Mouse (Mus musculus) liver, embryonic 14.5 days (tissue): ENCODE measurements at regions not wholly inside any gene's neighbourhood (a gene's known extent, or its start where the extent isn't known, plus 50 kb on each side); places are given as distances from the start of the nearest gene placed in this dataset.

ENCODE experiments used
- ATAC-seq: fragments of 200-750 bp; cut with Nextera tagmentation; 2 replicates; pipeline ENCODE4 v1.8.0; 2017; ENCODE audit warnings: moderate number of reproducible peaks, mild to moderate bottlenecking, moderate library complexity; ENCODE audit not compliant: insufficient read depth
- DNase-seq, 3 experiments: peaks; one replicate each; pipeline ENCODE4 v3.0.0-alpha.2; 2012 to 2013; ENCODE audit warnings: low read depth in 3 of 3, low spot score in 3 of 3
- H3K27ac ChIP-seq: fragments of 300-500 bp; sonication (generic); 2 replicates; pipeline ENCODE4 v1.5.1; 2014; ENCODE audit warnings: moderate library complexity, mild to moderate bottlenecking, control low read depth, inconsistent platforms
- H3K27me3 ChIP-seq: fragments of 300-500 bp; sonication (generic); 2 replicates; pipeline ENCODE4 v1.6.1; 2014; ENCODE audit warnings: mild to moderate bottlenecking, low read length, moderate library complexity; ENCODE audit not compliant: control insufficient read depth, insufficient read depth
- H3K36me3 ChIP-seq: fragments of 300-500 bp; sonication (generic); replicated peaks from 2 replicates; pipeline ENCODE4 v1.6.1; 2014; ENCODE audit warnings: low read depth; ENCODE audit not compliant: control insufficient read depth, insufficient read depth
- H3K4me1 ChIP-seq, 2 experiments: fragments of 200-500 bp in 1 of 2; fragments of 300-500 bp in 1 of 2; sonication (generic) in 1 of 2; replicated peaks; 2 replicates each; pipeline ENCODE4 v1.6.1; 2012 to 2014; ENCODE audit warnings: antibody characterized with exemption in 1 of 2, inconsistent platforms in 1 of 2, low read length in 1 of 2; ENCODE audit not compliant: control insufficient read depth in 2 of 2, insufficient read depth in 2 of 2
- H3K4me2 ChIP-seq: fragments of 300-500 bp; sonication (generic); 2 replicates; pipeline ENCODE4 v1.6.1; 2014; ENCODE audit warnings: low read depth, mild to moderate bottlenecking, control low read depth, moderate library complexity
- H3K4me3 ChIP-seq, 2 experiments: fragments of 200-500 bp in 1 of 2; fragments of 300-500 bp in 1 of 2; sonication (generic) in 1 of 2; 2 replicates each; pipeline ENCODE4 v1.5.1; 2012 to 2014; ENCODE audit warnings: low read depth in 2 of 2, low read length in 2 of 2, mild to moderate bottlenecking in 2 of 2, control low read depth in 1 of 2, inconsistent platforms in 1 of 2, moderate library complexity in 1 of 2; ENCODE audit not compliant: insufficient read depth in 1 of 2
- H3K9ac ChIP-seq: fragments of 300-500 bp; sonication (generic); replicated peaks from 2 replicates; pipeline ENCODE4 v1.6.1; 2014; ENCODE audit warnings: mild to moderate bottlenecking, control low read depth, moderate library complexity
- H3K9me3 ChIP-seq: fragments of 300-500 bp; sonication (generic); 2 replicates; pipeline ENCODE4 v1.6.1; 2016; ENCODE audit warnings: low read length, mixed read lengths; ENCODE audit not compliant: control insufficient read depth
- CTCF ChIP-seq: IDR thresholded peaks from 2 replicates; pipeline ENCODE4 v1.5.1; 2016; ENCODE audit warnings: antibody characterized with exemption, low read depth, control low read depth
- EP300 ChIP-seq: IDR thresholded peaks from 2 replicates; pipeline ENCODE4 v1.6.1; 2016; ENCODE audit warnings: antibody characterized with exemption, low read depth
- WGBS: fragments of 180-500 bp; shearing (Covaris S2); extraction: QIAGEN DNeasy Blood & Tissue Kit; methylation state at CpG from one replicate; pipeline ENCODE4 v1.1.7; 2014; ENCODE audit not compliant: insufficient replicate concordance; 5-methylcytosine and 5-hydroxymethylcytosine counted together

- Histone ChIP-seq H3K4me1 (no peaks in the 10 kb centered on the region), H3K9me3 (no peaks in the 10 kb centered on the region), H3K4me2 (no peak overlapping the region), H3K4me3 (no peak overlapping the region), H3K27me3 (no peaks in the 10 kb centered on the region), H3K36me3 (no peaks in the 10 kb centered on the region), H3K9ac (no peak overlapping the region), H3K27ac (no peak overlapping the region)
- TF ChIP-seq CTCF (no peak), EP300 (no peak)
- 54% methylated on average over 6 of the region's 6 CpGs for WGBS
- ATAC-seq (no peak), DNase-seq (no peak)
Measured at GRCm38 (mm10) chr17:82824619-82825018, 390.5 kb upstream of the Pkdcc start.

GRCm38 (mm10) chr17:82827170-82827569 is 387.9 kb upstream of the Pkdcc start:
- H3K36me3 ChIP-seq = no peaks in the 10 kb centered on the region
- ATAC-seq (no peak), DNase-seq (no peak)
- no peak overlapping the region for H3K27ac ChIP-seq
- H3K9me3 ChIP-seq = no peaks in the 10 kb centered on the region
- no peak for TF ChIP-seq CTCF
- TF ChIP-seq EP300 = no peak
- H3K4me3 ChIP-seq = no peak overlapping the region
- no peaks in the 10 kb centered on the region for H3K4me1 ChIP-seq
- no peaks in the 10 kb centered on the region for H3K27me3 ChIP-seq
- no peak overlapping the region for H3K9ac ChIP-seq
- no peak overlapping the region for H3K4me2 ChIP-seq

DNA sequence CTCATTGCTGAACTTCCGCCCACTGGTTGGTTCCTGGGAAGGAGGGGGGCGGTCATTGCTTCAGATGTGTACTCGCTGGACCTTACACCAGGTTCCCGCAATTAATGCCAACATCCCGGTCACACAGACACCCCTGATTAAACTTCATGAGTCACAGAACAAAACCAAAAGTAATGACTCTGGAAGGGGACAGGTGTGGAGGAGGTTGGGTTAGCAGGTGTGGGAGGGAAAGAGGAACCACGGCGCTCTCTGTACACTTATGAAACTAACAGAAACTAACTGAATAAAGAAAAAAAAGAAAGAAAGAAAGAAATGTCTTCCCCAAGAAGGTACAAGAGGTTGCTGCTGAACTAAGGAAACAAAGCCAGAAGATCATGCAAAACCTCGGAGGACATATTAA is 387.3 kb upstream of the Pkdcc start:
- Histone ChIP-seq H3K27me3 (no peaks in the 10 kb centered on the region), H3K27ac (no peak overlapping the region), H3K4me1 (no peaks in the 10 kb centered on the region), H3K9ac (no peak overlapping the region), H3K4me2 (no peak overlapping the region), H3K4me3 (no peak overlapping the region), H3K36me3 (no peaks in the 10 kb centered on the region), H3K9me3 (no peaks in the 10 kb centered on the region)
- 66% methylated on average over 8 of the region's 8 CpGs for WGBS
- TF ChIP-seq CTCF (no peak), EP300 (no peak)
- no peak for DNase-seq
- ATAC-seq = no peak

- no peak overlapping the region for H3K27ac ChIP-seq
- no peak for DNase-seq
- ATAC-seq = no peak
- no peaks in the 10 kb centered on the region for H3K9me3 ChIP-seq
- no peaks in the 10 kb centered on the region for H3K27me3 ChIP-seq
- WGBS = 65% methylated on average over 5 of the region's 5 CpGs
- no peak overlapping the region for H3K4me2 ChIP-seq
- TF ChIP-seq EP300 = no peak
- TF ChIP-seq CTCF = no peak
- no peaks in the 10 kb centered on the region for H3K4me1 ChIP-seq
- no peak overlapping the region for H3K9ac ChIP-seq
- no peaks in the 10 kb centered on the region for H3K36me3 ChIP-seq
- H3K4me3 ChIP-seq = no peak overlapping the region
Measured at GRCm38 (mm10) chr17:82828434-82828997, 386.6 kb upstream of the Pkdcc start.

DNA sequence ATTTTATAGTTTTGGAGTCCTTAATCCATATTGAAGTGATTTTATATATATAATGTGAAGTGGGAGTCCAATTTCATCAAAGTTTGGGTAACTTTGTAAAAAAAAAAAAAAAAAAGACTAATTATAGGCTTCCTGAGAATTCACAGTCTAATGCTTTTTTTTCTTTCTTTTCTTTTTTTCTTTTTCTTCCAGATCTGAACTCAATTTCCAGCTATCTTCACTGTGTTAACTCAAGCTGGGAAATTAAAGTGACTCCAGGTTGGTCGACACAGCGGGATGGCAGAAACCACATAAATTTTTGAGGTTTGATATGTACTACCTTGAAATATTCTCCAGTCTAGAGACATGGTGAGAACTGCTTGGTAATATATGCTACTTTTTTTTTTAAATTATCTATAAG is 385.7 kb upstream of the Pkdcc start:
- DNase-seq (no peak), ATAC-seq (no peak)
- no peak overlapping the region for H3K4me3 ChIP-seq
- H3K9me3 ChIP-seq = no peaks in the 10 kb centered on the region
- H3K36me3 ChIP-seq = no peaks in the 10 kb centered on the region
- H3K4me1 ChIP-seq = no peaks in the 10 kb centered on the region
- no peak overlapping the region for H3K4me2 ChIP-seq
- TF ChIP-seq CTCF (no peak), EP300 (no peak)
- no peak overlapping the region for H3K9ac ChIP-seq
- no peaks in the 10 kb centered on the region for H3K27me3 ChIP-seq
- WGBS = 81% methylated on average over 2 of the region's 2 CpGs
- H3K27ac ChIP-seq = no peak overlapping the region

DNA sequence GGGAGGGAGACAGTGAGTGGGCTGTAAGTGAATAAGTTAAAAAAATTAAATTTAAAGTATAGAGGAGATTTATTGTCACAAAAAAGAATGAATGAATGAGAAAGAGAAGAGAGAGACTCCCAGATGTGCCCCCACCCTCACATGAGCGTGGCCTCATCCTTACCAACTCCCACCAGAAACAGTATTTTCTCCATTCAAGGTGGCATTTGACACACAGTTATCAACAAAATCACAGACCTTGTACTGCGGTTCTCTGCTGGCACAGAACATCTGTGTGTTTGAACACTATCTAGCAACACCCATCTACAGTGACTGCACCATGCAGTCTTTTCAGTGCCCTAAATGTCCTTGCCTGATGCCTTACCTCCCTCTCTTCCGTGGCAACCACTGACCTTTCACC is 380.9 kb upstream of the Pkdcc start:
- H3K4me1 ChIP-seq = no peaks in the 10 kb centered on the region
- no peak overlapping the region for H3K4me2 ChIP-seq
- H3K27ac ChIP-seq = no peak overlapping the region
- 55% methylated on average over 3 of the region's 3 CpGs for WGBS
- no peaks in the 10 kb centered on the region for H3K36me3 ChIP-seq
- H3K9ac ChIP-seq = no peak overlapping the region
- no peak for ATAC-seq
- H3K4me3 ChIP-seq = no peak overlapping the region
- H3K27me3 ChIP-seq = no peaks in the 10 kb centered on the region
- TF ChIP-seq CTCF = no peak
- TF ChIP-seq EP300 = no peak
- DNase-seq = no peak
- no peaks in the 10 kb centered on the region for H3K9me3 ChIP-seq
